Mouse (Mus musculus): Measurements from ENCODE around the gene Rapgef4.

- TF ChIP-seq EP300 (IDR thresholded peaks at IDR 0.05) (no peak), CTCF (IDR thresholded peaks at IDR 0.05) (no peak)
Measured at GRCm38 (mm10) chr2:72038651-72039251, 57.7 kb downstream of the Rapgef4 start.

Measured in lung, postnatal 0 days (tissue).